8 mouse cellular contexts compared by ENCODE assay signal in the genomic region with DNA sequence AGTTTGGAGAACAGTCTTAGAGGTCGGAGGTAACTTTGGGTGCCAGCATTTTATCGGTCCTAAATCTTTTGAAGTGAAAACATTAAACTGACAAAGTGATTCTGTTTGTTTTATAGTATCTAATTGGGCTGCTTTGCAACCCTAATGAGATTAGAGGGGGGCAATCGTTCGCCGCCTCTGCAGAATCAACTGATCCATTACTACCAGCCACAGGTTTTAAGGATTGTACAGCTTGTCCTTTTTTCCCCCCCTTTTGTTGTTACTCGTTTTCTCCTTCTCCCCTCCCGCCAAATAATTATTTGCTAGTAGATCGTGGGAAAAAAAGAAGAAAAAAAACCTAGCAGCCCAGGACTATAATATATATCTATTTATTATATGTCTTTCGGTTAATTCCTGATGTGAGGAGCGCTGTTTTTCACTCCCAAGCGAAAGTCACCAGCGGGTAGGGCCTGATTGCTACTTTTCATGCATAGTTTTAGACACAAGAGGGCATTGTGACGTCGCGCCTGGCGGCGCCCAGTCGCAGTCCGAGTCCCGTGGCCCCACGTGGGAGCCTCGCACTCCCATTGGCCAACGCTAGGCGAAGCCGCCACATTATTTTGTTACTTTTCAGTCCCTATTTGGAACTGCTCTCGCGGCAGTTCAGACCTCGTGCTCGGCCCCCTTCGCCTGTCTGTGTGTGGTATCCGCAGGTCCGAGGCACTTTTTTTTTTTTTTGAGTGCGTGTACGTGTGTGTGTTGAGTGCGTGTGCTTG. TPM values are rescaled to one million over a fixed set of nuclear protein-coding genes. Genes with fewer than 3 reads are reported as not detected.
DNase-seq lines count a peak whose midpoint lies in the region; ATAC-seq lines count a peak whose summit lies in the region.

A gene (plus strand): TSS at position 612 of the 755 bp plus-strand sequence.

- H3K4me1 ChIP-seq in hindbrain, embryonic 15.5 days (replicated peaks), result peaks cover 66% of the 10 kb centered on the region

- H3K27ac ChIP-seq in hindbrain, embryonic 15.5 days (replicated peaks), result peak within 1 kb of the TSS; percentile 91

- 0 out of 2 replicates have a peak, but pooled peaks cover under 1% of the 10 kb centered on the region for H3K27me3 ChIP-seq in hindbrain, embryonic 15.5 days

- H3K4me3 ChIP-seq in hindbrain, embryonic 15.5 days, result peak within 1 kb of the TSS; percentile 55

- ATAC-seq in hindbrain, embryonic 15.5 days (ENCODE audit: low FRiP score, low read depth), result peak; percentile 70

- no peaks in the 10 kb centered on the region for H3K36me3 ChIP-seq in hindbrain, embryonic 15.5 days

- DNase-seq in T-cell, adult 2 months (ENCODE audit: low spot score), result peak; percentile 98
- peak; percentile 99 for DNase-seq in cerebellum, postnatal 36 days
- peak; percentile 96 to 99 for DNase-seq in frontal cortex, postnatal 36 days (ENCODE audit: low spot score in 2 of 2)
- peak; percentile 98 for DNase-seq in left cerebral cortex, adult 11 months (ENCODE audit: low spot score)
- peak; percentile 99 for DNase-seq in lung, postnatal 4 days
- peak; percentile 86 for DNase-seq in retina, postnatal 7 days (ENCODE audit: low read depth, low spot score)
- DNase-seq in urinary bladder, adult 2 months (ENCODE audit: low spot score), result peak; percentile 91

- WGBS in hindbrain, embryonic 15.5 days, result under 1% methylated on average over 35 of the region's 35 CpGs

- no peaks in the 10 kb centered on the region for H3K9me3 ChIP-seq in hindbrain, embryonic 15.5 days

- peak within 1 kb of the TSS; percentile 91 for H3K4me2 ChIP-seq in hindbrain, embryonic 15.5 days

- H3K9ac ChIP-seq in hindbrain, embryonic 15.5 days, result peak within 1 kb of the TSS; percentile 79

RNA-seq across cellular contexts. Expression of the gene that starts here (rescaled TPM):
- polyA plus RNA-seq in hindbrain, embryonic 15.5 days (2015; fragmentation: Nextera tagmentation; extraction: Ambion mirVana), result 23.6 and 28.8 TPM in 2 replicates
- polyA plus RNA-seq in urinary bladder, adult 2 months (2012; rRNA removed), result 39.4 and 49.1 TPM in 2 replicates

Comparison
In these comparisons a context has a peak if more than half of its experiments do, and no peak if none do; other contexts are left out.
1. Peak in every context shown above with its lines: DNase-seq, ATAC-seq, H3K4me3 ChIP-seq and H3K27ac ChIP-seq.